Mouse (Mus musculus) liver (tissue): Measurements from ENCODE around the gene Sdsl.

ENCODE experiments used
- DNase-seq: peaks from one replicate; pipeline ENCODE4 v3.0.0-alpha.2; 2020; ENCODE audit warnings: mixed read lengths

Sdsl gene

GRCm38 (mm10) chr5:120447305-120447704 is 25.3 kb downstream of the Sdsl start:
- DNase-seq, result no peak

GRCm38 (mm10) chr5:120440733-120441132 is 31.9 kb downstream of the Sdsl start:
- DNase-seq, result peak; percentile 87

GRCm38 (mm10) chr5:120439887-120440670 is 32.5 kb downstream of the Sdsl start:
- no peak for DNase-seq

GRCm38 (mm10) chr5:120438991-120439710 is 33.5 kb downstream of the Sdsl start:
- DNase-seq, result no peak

GRCm38 (mm10) chr5:120438469-120438868 is 34.1 kb downstream of the Sdsl start:
- no peak for DNase-seq

- no peak for DNase-seq
Measured at GRCm38 (mm10) chr5:120437986-120438385, 34.6 kb downstream of the Sdsl start.

- no peak for DNase-seq
Measured at GRCm38 (mm10) chr5:120437539-120437938, 35.1 kb downstream of the Sdsl start.

- DNase-seq, result no peak
Measured at GRCm38 (mm10) chr5:120436885-120437495, 35.6 kb downstream of the Sdsl start.

- DNase-seq, result no peak
Measured at GRCm38 (mm10) chr5:120435731-120436501, 36.7 kb downstream of the Sdsl start.

GRCm38 (mm10) chr5:120435006-120435681 is 37.5 kb downstream of the Sdsl start:
- no peak for DNase-seq

- DNase-seq, result no peak
Measured at GRCm38 (mm10) chr5:120434231-120434735, 38.3 kb downstream of the Sdsl start.

GRCm38 (mm10) chr5:120433135-120433760 is 39.4 kb downstream of the Sdsl start:
- no peak for DNase-seq

GRCm38 (mm10) chr5:120432486-120433015 is 40.1 kb downstream of the Sdsl start:
- DNase-seq, result no peak

GRCm38 (mm10) chr5:120431649-120432485 is 40.7 kb downstream of the Sdsl start, which contains the start of gene Lhx5:
Gene Lhx5 (plus strand): TSS chr5:120431699.
- DNase-seq, result no peak

- no peak for DNase-seq
Measured at GRCm38 (mm10) chr5:120431001-120431583, 41.5 kb downstream of the Sdsl start.

- DNase-seq, result no peak
Measured at GRCm38 (mm10) chr5:120429692-120430091, 42.9 kb downstream of the Sdsl start.

GRCm38 (mm10) chr5:120428990-120429389 is 43.6 kb downstream of the Sdsl start:
- no peak for DNase-seq

- no peak for DNase-seq
Measured at GRCm38 (mm10) chr5:120428189-120428838, 44.3 kb downstream of the Sdsl start.

GRCm38 (mm10) chr5:120427451-120427938 is 45.1 kb downstream of the Sdsl start:
- DNase-seq, result no peak
